Mouse (Mus musculus): ENCODE measurements around the gene S100a11.

- no peak for TF ChIP-seq CTCF (IDR thresholded peaks at IDR 0.05; ENCODE audit: low read depth)
- no peak for TF ChIP-seq EP300 (optimal IDR thresholded peaks at IDR 0.05)
These were observed 42.1 kb downstream of the S100a11 start for GRCm38 (mm10) chr3:93562372-93562771.
